Mouse (Mus musculus): ENCODE measurements around the gene Racgap1. TPM values are rescaled to one million over a fixed set of nuclear protein-coding genes. Genes with fewer than 3 reads are reported as not detected.

Gene Racgap1
- total RNA-seq, 2 experiments from 2014 or later, result 7.5 to 8.7 TPM

Other genes starting within 250 kb of the Racgap1 start
- 1 to 10 TPM; 8.5 to 10.0 TPM for gene Nckap5l, start 193.9 kb downstream of the Racgap1 start, total RNA-seq (2021)
- 1 to 10 TPM; 3.9 to 5.0 TPM for gene Bcdin3d, start 176.9 kb downstream of the Racgap1 start, total RNA-seq (2021)
- under 1 TPM; 0.14 to 0.16 TPM for gene Faim2, start 123.5 kb downstream of the Racgap1 start, total RNA-seq (2021)
- gene Aqp2, start 72.6 kb downstream of the Racgap1 start, total RNA-seq (2021), result not detected
- not detected for gene Aqp5, start 60.9 kb downstream of the Racgap1 start, total RNA-seq (2021)
- gene Aqp6, start 50.3 kb downstream of the Racgap1 start, total RNA-seq (2021), result not detected
- 1 to 10 TPM in 1 of 2 experiments, under 1 TPM in 1; 0.69 to 1.0 TPM for gene Asic1, start 18.7 kb upstream of the Racgap1 start, total RNA-seq (2021)
- gene Smarcd1, start 50.5 kb upstream of the Racgap1 start, total RNA-seq (2021), result 10 to 100 TPM in 1 of 2 experiments, 1 to 10 TPM in 1; 9.4 to 11.5 TPM
- gene Gm17349, start 53.8 kb upstream of the Racgap1 start, total RNA-seq (2021), result 1 to 10 TPM; 1.7 to 1.9 TPM
- 100 to 1,000 TPM; 487 to 557 TPM for gene Gpd1, start 65.9 kb upstream of the Racgap1 start, total RNA-seq (2021)
- gene Cox14, start 74.0 kb upstream of the Racgap1 start, total RNA-seq (2021), result 100 to 1,000 TPM; 182 TPM
- 10 to 100 TPM; 10.4 to 10.6 TPM for gene Cers5, start 121.2 kb upstream of the Racgap1 start, total RNA-seq (2021)
- 10 to 100 TPM; 16.8 to 23.0 TPM for gene Lima1, start 223.8 kb upstream of the Racgap1 start, total RNA-seq (2021)